Mouse (Mus musculus): ENCODE results near the gene Nr1i3. TPM values are rescaled to one million over a fixed set of nuclear protein-coding genes. Genes with fewer than 3 reads are reported as not detected.

Gene Nr1i3
- polyA plus RNA-seq, 1 experiment: 0.23 TPM

GRCm38 (mm10) chr1:171245353-171245752 lies 31.6 kb downstream of the Nr1i3 start:
- no peak for DNase-seq
- Histone ChIP-seq H3K4me1 (ENCODE audit: control insufficient read depth, insufficient read depth, low read length) (peaks cover 3% of the 10 kb centered on the region; the same call in 1 of the 2 replicates), H3K27me3 (ENCODE audit: control insufficient read depth, insufficient read depth, low read length) (no peaks in the 10 kb centered on the region), H3K4me3 (replicated peaks; ENCODE audit: insufficient read depth, low read depth, low read length) (no peak overlapping the region), H3K27ac (ENCODE audit: insufficient read depth, low read length) (no peak overlapping the region)
- WGBS: 94% methylated on average over 8 of the region's 8 CpGs
- TF ChIP-seq CTCF (IDR thresholded peaks at IDR 0.05; ENCODE audit: borderline replicate concordance, insufficient read depth, low read depth, low read length) (no peak), POLR2A (IDR thresholded peaks at IDR 0.05; ENCODE audit: borderline replicate concordance, insufficient read depth, low read length) (no peak)

GRCm38 (mm10) chr1:171246709-171247452 lies 33.1 kb downstream of the Nr1i3 start:
- Histone ChIP-seq H3K4me3 (replicated peaks; ENCODE audit: insufficient read depth, low read depth, low read length) (peak overlapping the region; percentile 93), H3K4me1 (ENCODE audit: control insufficient read depth, insufficient read depth, low read length) (peaks cover 3% of the 10 kb centered on the region; the same call in 1 of the 2 replicates), H3K27me3 (ENCODE audit: control insufficient read depth, insufficient read depth, low read length) (no peaks in the 10 kb centered on the region), H3K27ac (ENCODE audit: insufficient read depth, low read length) (peak overlapping the region; percentile 80)
- WGBS: under 1% methylated on average over 41 of the region's 41 CpGs
- TF ChIP-seq CTCF (IDR thresholded peaks at IDR 0.05; ENCODE audit: borderline replicate concordance, insufficient read depth, low read depth, low read length) (peak; percentile 74), POLR2A (IDR thresholded peaks at IDR 0.05; ENCODE audit: borderline replicate concordance, insufficient read depth, low read length) (peak; percentile 49; the same call in 1 of the 2 replicates)
- DNase-seq: peak; percentile 98

GRCm38 (mm10) chr1:171247453-171247841 lies 33.7 kb downstream of the Nr1i3 start:
- DNase-seq: no peak
- no peaks in the 10 kb centered on the region for H3K27me3 ChIP-seq (ENCODE audit: control insufficient read depth, insufficient read depth, low read length)
- TF ChIP-seq CTCF (IDR thresholded peaks at IDR 0.05; ENCODE audit: borderline replicate concordance, insufficient read depth, low read depth, low read length): no peak
- H3K4me3 ChIP-seq (replicated peaks; ENCODE audit: insufficient read depth, low read depth, low read length): peak overlapping the region; percentile 93
- 16% methylated on average over 13 of the region's 13 CpGs for WGBS
- peaks cover 3% of the 10 kb centered on the region; the same call in 1 of the 2 replicates for H3K4me1 ChIP-seq (ENCODE audit: control insufficient read depth, insufficient read depth, low read length)
- H3K27ac ChIP-seq (ENCODE audit: insufficient read depth, low read length): peak overlapping the region; percentile 14

GRCm38 (mm10) chr1:171247916-171248315 lies 34.1 kb downstream of the Nr1i3 start:
- Histone ChIP-seq H3K4me3 (replicated peaks; ENCODE audit: insufficient read depth, low read depth, low read length) (no peak overlapping the region), H3K4me1 (ENCODE audit: control insufficient read depth, insufficient read depth, low read length) (peaks cover 3% of the 10 kb centered on the region; the same call in 1 of the 2 replicates), H3K27ac (ENCODE audit: insufficient read depth, low read length) (peak overlapping the region; percentile 14), H3K27me3 (ENCODE audit: control insufficient read depth, insufficient read depth, low read length) (no peaks in the 10 kb centered on the region)
- 28% methylated on average over 4 of the region's 4 CpGs for WGBS
- no peak for DNase-seq
- TF ChIP-seq CTCF (IDR thresholded peaks at IDR 0.05; ENCODE audit: borderline replicate concordance, insufficient read depth, low read depth, low read length): no peak
- no peak for TF ChIP-seq POLR2A (IDR thresholded peaks at IDR 0.05; ENCODE audit: borderline replicate concordance, insufficient read depth, low read length)

GRCm38 (mm10) chr1:171248386-171249226 lies 34.8 kb downstream of the Nr1i3 start:
- H3K27me3 ChIP-seq (ENCODE audit: control insufficient read depth, insufficient read depth, low read length): no peaks in the 10 kb centered on the region
- peaks cover 3% of the 10 kb centered on the region; the same call in 1 of the 2 replicates for H3K4me1 ChIP-seq (ENCODE audit: control insufficient read depth, insufficient read depth, low read length)
- TF ChIP-seq CTCF (IDR thresholded peaks at IDR 0.05; ENCODE audit: borderline replicate concordance, insufficient read depth, low read depth, low read length): no peak
- no peak for TF ChIP-seq POLR2A (IDR thresholded peaks at IDR 0.05; ENCODE audit: borderline replicate concordance, insufficient read depth, low read length)
- DNase-seq: no peak
- no peak overlapping the region for H3K4me3 ChIP-seq (replicated peaks; ENCODE audit: insufficient read depth, low read depth, low read length)
- H3K27ac ChIP-seq (ENCODE audit: insufficient read depth, low read length): peak overlapping the region; percentile 44; the same call in 1 of the 2 replicates
- WGBS: 54% methylated on average over 3 of the region's 3 CpGs

GRCm38 (mm10) chr1:171249913-171250600 lies 36.3 kb downstream of the Nr1i3 start, which contains the start of gene Adamts4:
Adamts4 (plus strand) TSS chr1:171250421.
- peak within 1 kb of the TSS; percentile 24 for H3K4me3 ChIP-seq (replicated peaks; ENCODE audit: insufficient read depth, low read depth, low read length)
- no peak within 1 kb of the TSS; the same call in 1 of the 2 replicates for H3K27ac ChIP-seq (ENCODE audit: insufficient read depth, low read length)
- WGBS: 3% methylated on average over 5 of the region's 5 CpGs
- TF ChIP-seq POLR2A (IDR thresholded peaks at IDR 0.05; ENCODE audit: borderline replicate concordance, insufficient read depth, low read length) (no peak), CTCF (IDR thresholded peaks at IDR 0.05; ENCODE audit: borderline replicate concordance, insufficient read depth, low read depth, low read length) (no peak)
- DNase-seq: peak in 1 of 2 experiments; percentile 42
- H3K4me1 ChIP-seq (ENCODE audit: control insufficient read depth, insufficient read depth, low read length): peaks cover 3% of the 10 kb centered on the region; the same call in 1 of the 2 replicates
- no peaks in the 10 kb centered on the region for H3K27me3 ChIP-seq (ENCODE audit: control insufficient read depth, insufficient read depth, low read length)

All from cerebellum, adult 2 months (tissue).